8 mouse cellular contexts compared by ENCODE assay signal in genomic region chr3:95632648-95633588, GRCm38 (mm10). TPM values are rescaled to one million over a fixed set of nuclear protein-coding genes. Genes with fewer than 3 reads are reported as not detected.
A peak's percentile ranks its signal among the peaks of the same experiment; 100 is the strongest.
DNase-seq lines count a peak whose midpoint lies in the region; ATAC-seq lines count a peak whose summit lies in the region.
"Had no signal": no experiment of that assay in that cellular context is flagged by ENCODE, and none has a peak within 500 bp of the region (broad histone marks: within the 10 kb centered on the region; RNA-seq: fewer than 3 reads in every experiment).

No protein-coding gene starts in this region.

- H3K4me3 ChIP-seq in lung, embryonic 16.5 days (ENCODE audit: low read length): no peak overlapping the region
- no peak overlapping the region for H3K4me3 ChIP-seq in embryonic facial prominence, embryonic 13.5 days
- H3K4me3 ChIP-seq in midbrain, embryonic 10.5 days: no peak overlapping the region

- peaks cover 43% of the 10 kb centered on the region for H3K36me3 ChIP-seq in lung, embryonic 16.5 days (ENCODE audit: control insufficient read depth, insufficient read depth, low read length)
- peaks cover 98% of the 10 kb centered on the region for H3K36me3 ChIP-seq in embryonic facial prominence, embryonic 13.5 days
- peaks cover 100% of the 10 kb centered on the region for H3K36me3 ChIP-seq in midbrain, embryonic 10.5 days

- WGBS in lung, embryonic 16.5 days: 67% methylated on average over 12 of the region's 12 CpGs
- 77% methylated on average over 12 of the region's 12 CpGs for WGBS in embryonic facial prominence, embryonic 13.5 days
- 80% methylated on average over 12 of the region's 12 CpGs for WGBS in midbrain, embryonic 10.5 days

- H3K4me1 ChIP-seq in lung, embryonic 16.5 days (replicated peaks; ENCODE audit: control insufficient read depth, insufficient read depth, low read length): no peaks in the 10 kb centered on the region
- no peaks in the 10 kb centered on the region for H3K4me1 ChIP-seq in embryonic facial prominence, embryonic 13.5 days
- H3K4me1 ChIP-seq in midbrain, embryonic 10.5 days: no peaks in the 10 kb centered on the region

- DNase-seq in lung, postnatal 14 days: no peak
- DNase-seq in Muller cell, postnatal 12 days (ENCODE audit: inconsistent ontology term): peak; percentile 30
- no peak for DNase-seq in cerebellum, adult 9-10 months
- DNase-seq in midbrain, embryonic 10.5 days (ENCODE audit: low spot score): no peak
- DNase-seq: thymus, postnatal 4 days had no signal

- H3K27ac ChIP-seq in lung, embryonic 16.5 days (ENCODE audit: low read length): no peak overlapping the region
- no peak overlapping the region for H3K27ac ChIP-seq in embryonic facial prominence, embryonic 13.5 days
- H3K27ac ChIP-seq in midbrain, embryonic 10.5 days (replicated peaks): no peak overlapping the region

- ATAC-seq in lung, embryonic 16.5 days (ENCODE audit: low read depth): peak; percentile 47; the same call in 1 of the 2 replicates
- ATAC-seq in embryonic facial prominence, embryonic 13.5 days (ENCODE audit: insufficient number of reproducible peaks, insufficient read depth, low FRiP score, low TSS enrichment, low read depth): no peak
- ATAC-seq in monocyte, adult 5-6 weeks (replicated peaks; ENCODE audit: insufficient number of reproducible peaks, low FRiP score, low TSS enrichment, poor library complexity, severe bottlenecking): peak; percentile 47

- no peak overlapping the region for H3K9ac ChIP-seq in lung, embryonic 16.5 days (ENCODE audit: low read length)
- H3K9ac ChIP-seq in embryonic facial prominence, embryonic 13.5 days: peak overlapping the region; percentile 27; the same call in 1 of the 2 replicates

- no peaks in the 10 kb centered on the region for H3K27me3 ChIP-seq in lung, embryonic 16.5 days (ENCODE audit: control insufficient read depth, insufficient read depth, low read depth, low read length)
- H3K27me3 ChIP-seq in embryonic facial prominence, embryonic 13.5 days: no peaks in the 10 kb centered on the region
- H3K27me3 ChIP-seq in midbrain, embryonic 10.5 days (ENCODE audit: low read depth, poor library complexity, severe bottlenecking): no peaks in the 10 kb centered on the region

- no peak overlapping the region for H3K4me2 ChIP-seq in lung, embryonic 16.5 days (ENCODE audit: low read depth, low read length)
- no peak overlapping the region for H3K4me2 ChIP-seq in embryonic facial prominence, embryonic 13.5 days

- H3K9me3 ChIP-seq in lung, embryonic 16.5 days (ENCODE audit: control insufficient read depth, low read length): no peaks in the 10 kb centered on the region
- H3K9me3 ChIP-seq in embryonic facial prominence, embryonic 13.5 days: no peaks in the 10 kb centered on the region
- H3K9me3 ChIP-seq in midbrain, embryonic 10.5 days (replicated peaks): no peaks in the 10 kb centered on the region

RNA-seq across cellular contexts. Expression of gene Ensa, which starts 8.1 kb away (rescaled TPM):
- 61.6 and 65.0 TPM in 2 replicates for polyA plus RNA-seq in lung, embryonic 16.5 days (2015; fragmentation: Nextera tagmentation; extraction: Ambion mirVana)
- polyA plus RNA-seq in embryonic facial prominence, embryonic 13.5 days (2015; fragmentation: Nextera tagmentation; extraction: Ambion mirVana): 88.3 and 88.5 TPM in 2 replicates
- 127 to 153 TPM (median 131 TPM) in 3 replicates for total RNA-seq in monocyte, adult 5-6 weeks (2017)
- 90.1 and 101 TPM in 2 replicates for polyA plus RNA-seq in midbrain, embryonic 10.5 days (2016; fragmentation: Nextera tagmentation; extraction: Ambion mirVana)

RNA-seq across cellular contexts. Expression of gene Mcl1, which starts 25.7 kb away (rescaled TPM):
- polyA plus RNA-seq in lung, embryonic 16.5 days (2015; fragmentation: Nextera tagmentation; extraction: Ambion mirVana): 23.1 and 31.7 TPM in 2 replicates
- polyA plus RNA-seq in embryonic facial prominence, embryonic 13.5 days (2015; fragmentation: Nextera tagmentation; extraction: Ambion mirVana): 45.4 and 47.7 TPM in 2 replicates
- total RNA-seq in monocyte, adult 5-6 weeks (2017): 678 to 973 TPM (median 884 TPM) in 3 replicates
- polyA plus RNA-seq in midbrain, embryonic 10.5 days (2016; fragmentation: Nextera tagmentation; extraction: Ambion mirVana): 41.9 and 47.6 TPM in 2 replicates

RNA-seq across cellular contexts. Expression of gene Golph3l, which starts 44.2 kb away (rescaled TPM):
- 34.1 and 35.1 TPM in 2 replicates for polyA plus RNA-seq in lung, embryonic 16.5 days (2015; fragmentation: Nextera tagmentation; extraction: Ambion mirVana)
- polyA plus RNA-seq in embryonic facial prominence, embryonic 13.5 days (2015; fragmentation: Nextera tagmentation; extraction: Ambion mirVana): 30.2 and 32.3 TPM in 2 replicates
- 26.6 to 53.1 TPM (median 29.7 TPM) in 3 replicates for total RNA-seq in monocyte, adult 5-6 weeks (2017)
- polyA plus RNA-seq in midbrain, embryonic 10.5 days (2016; fragmentation: Nextera tagmentation; extraction: Ambion mirVana): 31.4 and 34.2 TPM in 2 replicates

RNA-seq across cellular contexts. Expression of gene Adamtsl4, which starts 54.8 kb away (rescaled TPM):
- 4.4 and 5.5 TPM in 2 replicates for polyA plus RNA-seq in lung, embryonic 16.5 days (2015; fragmentation: Nextera tagmentation; extraction: Ambion mirVana)
- 1.7 and 1.9 TPM in 2 replicates for polyA plus RNA-seq in embryonic facial prominence, embryonic 13.5 days (2015; fragmentation: Nextera tagmentation; extraction: Ambion mirVana)
- 0.38 to 7.2 TPM (median 0.53 TPM) in 3 replicates for total RNA-seq in monocyte, adult 5-6 weeks (2017)
- 0.78 and 1.4 TPM in 2 replicates for polyA plus RNA-seq in midbrain, embryonic 10.5 days (2016; fragmentation: Nextera tagmentation; extraction: Ambion mirVana)
